Mouse (Mus musculus) lung, postnatal 0 days (tissue): ENCODE results near the gene B230217C12Rik. TPM values are rescaled to one million over a fixed set of nuclear protein-coding genes. Genes with fewer than 3 reads are reported as not detected.
A peak's percentile ranks its signal among the peaks of the same experiment; 100 is the strongest.

Source experiments
- ATAC-seq: fragments of 200-750 bp; cut with Nextera tagmentation; 2 replicates; pipeline ENCODE4 v1.8.0; 2017; ENCODE audit warnings: moderate library complexity
- DNase-seq: peaks from one replicate; pipeline ENCODE4 v3.0.0-alpha.2; 2016; ENCODE audit warnings: low spot score
- H3K27ac ChIP-seq: fragments of 300-500 bp; sonication (generic); 2 replicates; pipeline ENCODE4 v1.5.1; 2014; ENCODE audit warnings: antibody characterized with exemption, mild to moderate bottlenecking, low read length, mixed read lengths
- H3K27me3 ChIP-seq: fragments of 300-500 bp; sonication (generic); replicated peaks from 2 replicates; pipeline ENCODE4 v1.6.1; 2014; ENCODE audit warnings: low read length, mixed read lengths; ENCODE audit not compliant: insufficient read depth
- H3K36me3 ChIP-seq: fragments of 300-500 bp; sonication (generic); 2 replicates; pipeline ENCODE4 v1.6.1; 2014; ENCODE audit warnings: low read length, mixed read lengths; ENCODE audit not compliant: insufficient read depth
- H3K4me1 ChIP-seq: fragments of 300-500 bp; sonication (generic); 2 replicates; pipeline ENCODE4 v1.6.1; 2014; ENCODE audit warnings: antibody characterized with exemption, low read depth, low read length, mixed read lengths; ENCODE audit not compliant: insufficient read depth
- H3K4me2 ChIP-seq: fragments of 300-500 bp; sonication (generic); replicated peaks from 2 replicates; pipeline ENCODE4 v1.6.1; 2014; ENCODE audit warnings: low read depth, mild to moderate bottlenecking, low read length, moderate library complexity, mixed read lengths
- H3K4me3 ChIP-seq: fragments of 300-500 bp; sonication (generic); 2 replicates; pipeline ENCODE4 v1.5.1; 2014; ENCODE audit warnings: low read depth, low read length
- H3K9ac ChIP-seq: fragments of 300-500 bp; sonication (generic); replicated peaks from 2 replicates; pipeline ENCODE4 v1.6.1; 2014; ENCODE audit warnings: low read depth, mild to moderate bottlenecking
- H3K9me3 ChIP-seq: fragments of 300-500 bp; sonication (generic); 2 replicates; pipeline ENCODE4 v1.6.1; 2016; ENCODE audit warnings: low read length, mixed read lengths
- CTCF ChIP-seq: IDR thresholded peaks from 2 replicates; pipeline ENCODE4 v1.5.1; 2016; ENCODE audit warnings: antibody characterized with exemption, mild to moderate bottlenecking
- EP300 ChIP-seq: IDR thresholded peaks from 2 replicates; pipeline ENCODE4 v1.6.1; 2016; ENCODE audit warnings: antibody characterized with exemption, mild to moderate bottlenecking, control low read depth
- WGBS: fragments of 180-500 bp; shearing (Covaris S2); extraction: QIAGEN DNeasy Blood & Tissue Kit; methylation state at CpG from one replicate; pipeline ENCODE4 v1.1.7; 2014; 5-methylcytosine and 5-hydroxymethylcytosine counted together
- polyA plus RNA-seq: library from polyadenylated mRNA; unstranded; fragments of >200 nt; fragmentation: Nextera tagmentation; extraction: Ambion mirVana; gene quantifications from 2 replicates; pipeline ENCODE4 v1.2.1, GENCODE M21; 2015

Gene B230217C12Rik
- polyA plus RNA-seq, 1 experiment from 2014 or later: 1.3 TPM

DNA sequence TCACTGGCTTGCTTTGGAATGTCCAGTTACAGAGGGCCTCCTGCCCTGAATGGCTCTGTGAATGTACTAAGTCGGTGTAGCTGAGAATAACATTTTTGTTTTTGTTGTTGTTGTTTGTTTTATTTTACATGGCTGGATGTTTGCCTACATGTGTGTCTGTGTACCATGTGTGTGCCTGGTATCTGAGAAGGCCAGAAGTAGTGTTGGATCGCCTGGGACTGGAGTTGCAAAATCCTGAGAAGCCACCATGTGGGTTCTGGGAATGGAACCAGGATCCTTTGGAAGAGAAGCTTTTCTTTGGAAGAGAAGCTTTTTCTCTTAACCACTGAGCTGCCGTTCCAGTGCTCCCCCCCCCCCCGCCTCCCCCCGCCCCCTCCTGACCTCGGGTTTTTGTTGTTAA, 38.1 kb upstream of the B230217C12Rik start:
- TF ChIP-seq CTCF (no peak), EP300 (no peak)
- no peaks in the 10 kb centered on the region for H3K27me3 ChIP-seq
- peaks cover 2% of the 10 kb centered on the region; the same call in 1 of the 2 replicates for H3K36me3 ChIP-seq
- peaks cover 45% of the 10 kb centered on the region for H3K4me1 ChIP-seq
- DNase-seq (no peak), ATAC-seq (no peak)
- 22% methylated on average over 3 of the region's 6 CpGs for WGBS
- H3K27ac ChIP-seq: peak overlapping the region; percentile 75
- H3K9me3 ChIP-seq: no peaks in the 10 kb centered on the region
- H3K4me3 ChIP-seq: no peak overlapping the region
- no peak overlapping the region; the same call in 1 of the 2 replicates for H3K4me2 ChIP-seq
- no peak overlapping the region for H3K9ac ChIP-seq

- ATAC-seq (no peak), DNase-seq (peak; percentile 50)
- Histone ChIP-seq H3K27me3 (no peaks in the 10 kb centered on the region), H3K4me2 (no peak overlapping the region), H3K27ac (peak overlapping the region; percentile 80), H3K9me3 (no peaks in the 10 kb centered on the region), H3K9ac (no peak overlapping the region), H3K36me3 (peaks cover 4% of the 10 kb centered on the region; the same call in 1 of the 2 replicates), H3K4me1 (peaks cover 56% of the 10 kb centered on the region), H3K4me3 (no peak overlapping the region)
- 38% methylated on average over 5 of the region's 5 CpGs for WGBS
- no peak for TF ChIP-seq CTCF
- peak; percentile 47; the same call in 1 of the 2 replicates for TF ChIP-seq EP300
Observed at GRCm38 (mm10) chr11:97803847-97804246, 36.7 kb upstream of the B230217C12Rik start.

GRCm38 (mm10) chr11:97804841-97805661, 35.5 kb upstream of the B230217C12Rik start:
- peak overlapping the region; percentile 33 for H3K4me2 ChIP-seq
- H3K36me3 ChIP-seq: peaks cover 11% of the 10 kb centered on the region; the same call in 1 of the 2 replicates
- H3K4me3 ChIP-seq: no peak overlapping the region
- H3K9me3 ChIP-seq: no peaks in the 10 kb centered on the region
- 12% methylated on average over 9 of the region's 9 CpGs for WGBS
- TF ChIP-seq EP300 (no peak), CTCF (no peak)
- H3K4me1 ChIP-seq: peaks cover 66% of the 10 kb centered on the region
- H3K9ac ChIP-seq: no peak overlapping the region
- H3K27me3 ChIP-seq: no peaks in the 10 kb centered on the region
- DNase-seq (peak; percentile 59), ATAC-seq (no peak)
- peak overlapping the region; percentile 80 for H3K27ac ChIP-seq

GRCm38 (mm10) chr11:97805662-97806612, 34.6 kb upstream of the B230217C12Rik start:
- H3K36me3 ChIP-seq: peaks cover 11% of the 10 kb centered on the region; the same call in 1 of the 2 replicates
- peaks cover 65% of the 10 kb centered on the region for H3K4me1 ChIP-seq
- no peaks in the 10 kb centered on the region for H3K27me3 ChIP-seq
- peak overlapping the region; percentile 80 for H3K27ac ChIP-seq
- peak; percentile 49 for DNase-seq
- peak overlapping the region; percentile 11; the same call in 1 of the 2 replicates for H3K4me2 ChIP-seq
- 19% methylated on average over 15 of the region's 15 CpGs for WGBS
- H3K9ac ChIP-seq: no peak overlapping the region; the same call in 1 of the 2 replicates
- peak; percentile 14 for ATAC-seq
- no peaks in the 10 kb centered on the region for H3K9me3 ChIP-seq
- H3K4me3 ChIP-seq: no peak overlapping the region
- TF ChIP-seq EP300 (no peak), CTCF (no peak)

- Histone ChIP-seq H3K9me3 (no peaks in the 10 kb centered on the region), H3K4me3 (no peak overlapping the region), H3K36me3 (peaks cover 11% of the 10 kb centered on the region; the same call in 1 of the 2 replicates), H3K9ac (no peak overlapping the region), H3K4me2 (0 out of 2 replicates have a peak overlapping the region, but pooled peaks have one; percentile 6), H3K4me1 (peaks cover 63% of the 10 kb centered on the region), H3K27me3 (no peaks in the 10 kb centered on the region), H3K27ac (0 out of 2 replicates have a peak overlapping the region, but pooled peaks have one; percentile 80)
- 48% methylated on average over 7 of the region's 7 CpGs for WGBS
- ATAC-seq (no peak), DNase-seq (no peak)
- TF ChIP-seq EP300: no peak
- no peak for TF ChIP-seq CTCF
Observed at GRCm38 (mm10) chr11:97806613-97806964, 34.0 kb upstream of the B230217C12Rik start.

DNA sequence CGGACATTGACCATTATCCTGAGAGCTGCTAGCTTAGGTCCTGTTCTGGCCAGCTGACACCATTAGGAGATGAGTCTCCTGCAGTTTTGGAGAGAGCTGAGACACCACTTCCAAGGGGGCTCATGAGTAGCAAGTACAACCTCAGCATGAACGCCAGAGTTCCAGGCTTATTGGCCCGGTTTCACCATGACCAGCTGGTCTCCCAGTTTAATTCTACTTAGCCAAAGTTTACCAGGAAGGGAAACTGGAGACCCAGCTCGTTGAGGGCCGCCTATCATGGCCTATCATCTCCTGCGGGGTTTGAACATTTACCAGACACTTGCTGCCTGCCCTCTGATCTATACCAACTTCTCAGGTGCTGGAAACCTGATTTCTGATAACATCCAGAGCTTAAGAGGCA, 33.0 kb upstream of the B230217C12Rik start:
- no peak overlapping the region for H3K4me2 ChIP-seq
- DNase-seq (no peak), ATAC-seq (no peak)
- H3K36me3 ChIP-seq: peaks cover 11% of the 10 kb centered on the region; the same call in 1 of the 2 replicates
- H3K9me3 ChIP-seq: no peaks in the 10 kb centered on the region
- no peak for TF ChIP-seq CTCF
- no peak for TF ChIP-seq EP300
- no peaks in the 10 kb centered on the region for H3K27me3 ChIP-seq
- H3K4me1 ChIP-seq: peaks cover 64% of the 10 kb centered on the region
- WGBS: 11% methylated on average over 6 of the region's 6 CpGs
- H3K4me3 ChIP-seq: no peak overlapping the region
- H3K27ac ChIP-seq: peak overlapping the region; percentile 71
- no peak overlapping the region for H3K9ac ChIP-seq
